Mouse (Mus musculus): ENCODE measurements around the gene Ypel2. TPM values are rescaled to one million over a fixed set of nuclear protein-coding genes. Genes with fewer than 3 reads are reported as not detected.

Gene Ypel2
- polyA plus RNA-seq, 1 experiment = 1.5 TPM

GRCm38 (mm10) chr11:86914329-86914728 is 79.2 kb downstream of the Ypel2 start:
- Histone ChIP-seq H3K4me3 (no peak overlapping the region), H3K36me3 (ENCODE audit: control insufficient read depth, insufficient read depth) (no peaks in the 10 kb centered on the region), H3K79me2 (ENCODE audit: control insufficient read depth, insufficient read depth) (no peaks in the 10 kb centered on the region), H3K4me2 (ENCODE audit: low read depth) (no peak overlapping the region), H3ac (ENCODE audit: control insufficient read depth, insufficient read length) (no peak overlapping the region), H3K27me3 (ENCODE audit: control insufficient read depth, insufficient read depth, insufficient read length) (no peaks in the 10 kb centered on the region)
- no peak for TF ChIP-seq MAX (IDR thresholded peaks at IDR 0.05; ENCODE audit: low read depth)
- no peak for TF ChIP-seq POLR2AphosphoS2 (IDR thresholded peaks at IDR 0.05; ENCODE audit: insufficient read length, low read depth)
- no peak for TF ChIP-seq SRF (IDR thresholded peaks at IDR 0.05; ENCODE audit: control insufficient read depth, insufficient read length, low read depth)
- TF ChIP-seq MYOG (IDR thresholded peaks at IDR 0.05; ENCODE audit: control insufficient read depth in 1 of 3, insufficient read depth in 1 of 3, insufficient read length in 2 of 3, low read depth in 2 of 3) = no peak
- TF ChIP-seq REST (IDR thresholded peaks at IDR 0.05; ENCODE audit: insufficient read depth, insufficient read length) = no peak

- no peaks in the 10 kb centered on the region for H3K27me3 ChIP-seq (ENCODE audit: control insufficient read depth, insufficient read depth, insufficient read length)
Observed at GRCm38 (mm10) chr11:86910244-86910643, 83.3 kb downstream of the Ypel2 start.

DNA sequence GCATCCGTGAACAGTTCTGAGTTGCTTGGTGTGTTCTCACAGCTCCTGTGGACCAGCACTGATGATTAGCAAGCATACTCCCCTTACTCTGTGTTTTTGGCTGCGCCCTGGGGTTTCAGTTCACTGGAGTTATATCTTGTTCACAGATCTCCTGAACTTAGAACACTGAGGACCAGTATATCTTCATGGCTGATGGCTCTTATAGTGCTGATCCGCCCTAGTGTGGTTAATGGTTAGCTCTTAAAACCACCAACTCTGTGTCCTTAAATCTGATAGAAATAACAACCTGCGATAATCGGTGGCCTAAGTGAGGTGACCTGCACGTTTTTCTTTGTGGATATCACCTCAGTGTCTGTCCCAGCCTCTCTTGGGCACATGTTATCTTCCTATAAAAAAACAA is 84.5 kb downstream of the Ypel2 start:
- Histone ChIP-seq H3ac (ENCODE audit: control insufficient read depth, insufficient read length) (no peak overlapping the region), H3K27me3 (ENCODE audit: control insufficient read depth, insufficient read depth, insufficient read length) (no peaks in the 10 kb centered on the region), H3K79me2 (ENCODE audit: control insufficient read depth, insufficient read depth) (no peaks in the 10 kb centered on the region), H3K4me2 (ENCODE audit: low read depth) (no peak overlapping the region), H3K36me3 (ENCODE audit: control insufficient read depth, insufficient read depth) (no peaks in the 10 kb centered on the region), H3K4me3 (no peak overlapping the region)
- TF ChIP-seq MYOG (IDR thresholded peaks at IDR 0.05; ENCODE audit: control insufficient read depth in 1 of 3, insufficient read depth in 1 of 3, insufficient read length in 2 of 3, low read depth in 2 of 3) = no peak
- no peak for TF ChIP-seq E2F4 (IDR thresholded peaks at IDR 0.05; ENCODE audit: insufficient read depth)
- TF ChIP-seq USF1 (IDR thresholded peaks at IDR 0.05; ENCODE audit: low read depth) = no peak
- TF ChIP-seq REST (IDR thresholded peaks at IDR 0.05; ENCODE audit: insufficient read depth, insufficient read length) = no peak
- no peak for TF ChIP-seq POLR2AphosphoS2 (IDR thresholded peaks at IDR 0.05; ENCODE audit: insufficient read length, low read depth)
- no peak for TF ChIP-seq POLR2A (IDR thresholded peaks at IDR 0.05; ENCODE audit: insufficient read length, low read depth)
- TF ChIP-seq TCF12 (IDR thresholded peaks at IDR 0.05; ENCODE audit: insufficient read depth, poor library complexity, severe bottlenecking) = no peak
- no peak for TF ChIP-seq SRF (IDR thresholded peaks at IDR 0.05; ENCODE audit: control insufficient read depth, insufficient read length, low read depth)
- TF ChIP-seq MAX (IDR thresholded peaks at IDR 0.05; ENCODE audit: low read depth) = no peak
- TF ChIP-seq CEBPB (IDR thresholded peaks at IDR 0.05; ENCODE audit: insufficient read depth, poor library complexity, severe bottlenecking) = no peak
- no peak for TF ChIP-seq TCF3 (IDR thresholded peaks at IDR 0.05; ENCODE audit: insufficient read length, low read depth)
- no peak for TF ChIP-seq MYOD1 (IDR thresholded peaks at IDR 0.05; ENCODE audit: control insufficient read depth in 1 of 3, insufficient read length in 2 of 3, low read depth in 2 of 3)

More at GRCm38 (mm10) chr11:86910244-86910643, 83.3 kb downstream of the Ypel2 start:
- Histone ChIP-seq H3K4me2 (ENCODE audit: low read depth) (no peak overlapping the region), H3K36me3 (ENCODE audit: control insufficient read depth, insufficient read depth) (no peaks in the 10 kb centered on the region), H3K79me2 (ENCODE audit: control insufficient read depth, insufficient read depth) (no peaks in the 10 kb centered on the region), H3K4me3 (no peak overlapping the region), H3ac (ENCODE audit: control insufficient read depth, insufficient read length) (no peak overlapping the region)
- TF ChIP-seq MAX (IDR thresholded peaks at IDR 0.05; ENCODE audit: low read depth) = no peak
- TF ChIP-seq CEBPB (IDR thresholded peaks at IDR 0.05; ENCODE audit: insufficient read depth, poor library complexity, severe bottlenecking) = no peak
- no peak for TF ChIP-seq REST (IDR thresholded peaks at IDR 0.05; ENCODE audit: insufficient read depth, insufficient read length)
- no peak for TF ChIP-seq TCF3 (IDR thresholded peaks at IDR 0.05; ENCODE audit: insufficient read length, low read depth)
- TF ChIP-seq MYOD1 (IDR thresholded peaks at IDR 0.05; ENCODE audit: control insufficient read depth in 1 of 3, insufficient read length in 2 of 3, low read depth in 2 of 3) = no peak
- no peak for TF ChIP-seq SRF (IDR thresholded peaks at IDR 0.05; ENCODE audit: control insufficient read depth, insufficient read length, low read depth)
- TF ChIP-seq POLR2AphosphoS2 (IDR thresholded peaks at IDR 0.05; ENCODE audit: insufficient read length, low read depth) = no peak
- no peak for TF ChIP-seq E2F4 (IDR thresholded peaks at IDR 0.05; ENCODE audit: insufficient read depth)
- TF ChIP-seq TCF12 (IDR thresholded peaks at IDR 0.05; ENCODE audit: insufficient read depth, poor library complexity, severe bottlenecking) = no peak
- TF ChIP-seq USF1 (IDR thresholded peaks at IDR 0.05; ENCODE audit: low read depth) = no peak
- no peak for TF ChIP-seq POLR2A (IDR thresholded peaks at IDR 0.05; ENCODE audit: insufficient read length, low read depth)
- TF ChIP-seq MYOG (IDR thresholded peaks at IDR 0.05; ENCODE audit: control insufficient read depth in 1 of 3, insufficient read depth in 1 of 3, insufficient read length in 2 of 3, low read depth in 2 of 3) = no peak

DNA sequence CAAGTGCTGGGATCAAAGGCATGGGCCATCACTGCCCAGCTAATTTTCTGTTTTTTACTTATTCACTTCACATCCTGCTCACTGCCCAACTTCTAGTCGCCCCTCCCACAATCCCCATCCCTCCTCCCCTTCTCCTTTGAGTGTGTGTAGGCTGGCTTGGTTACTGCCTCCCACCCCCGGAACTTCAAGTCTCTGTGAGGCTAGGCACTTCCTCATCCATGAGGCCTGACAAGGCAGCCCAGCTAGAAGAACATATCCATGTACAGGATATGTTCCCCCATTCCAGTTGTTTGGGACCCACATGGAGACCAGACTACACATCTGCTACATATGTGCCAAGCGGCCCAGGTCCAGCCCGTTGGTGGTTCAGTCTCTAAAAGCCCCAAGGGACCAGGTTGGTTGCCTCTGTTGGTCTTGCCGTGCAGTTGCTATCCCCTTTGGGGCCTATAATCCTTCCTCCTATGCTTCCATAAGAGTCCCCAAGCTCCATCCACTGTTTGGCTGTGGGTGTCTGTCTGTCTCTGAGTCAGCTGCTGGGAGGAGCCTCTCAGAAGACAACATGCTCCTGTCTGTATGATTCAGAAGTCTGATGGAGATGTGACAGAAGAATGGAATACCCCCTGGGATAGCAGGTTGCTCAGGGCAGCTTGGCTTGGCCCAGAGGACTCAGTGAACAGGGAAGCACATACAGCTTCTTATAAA is 85.5 kb downstream of the Ypel2 start:
- H3K4me2 ChIP-seq (ENCODE audit: low read depth) = no peak overlapping the region
- no peaks in the 10 kb centered on the region for H3K27me3 ChIP-seq (ENCODE audit: control insufficient read depth, insufficient read depth, insufficient read length)
- H3K4me3 ChIP-seq = no peak overlapping the region
- H3K79me2 ChIP-seq (ENCODE audit: control insufficient read depth, insufficient read depth) = no peaks in the 10 kb centered on the region
- no peak overlapping the region for H3ac ChIP-seq (ENCODE audit: control insufficient read depth, insufficient read length)
- TF ChIP-seq USF1 (IDR thresholded peaks at IDR 0.05; ENCODE audit: low read depth) = no peak
- no peak for TF ChIP-seq MAX (IDR thresholded peaks at IDR 0.05; ENCODE audit: low read depth)
- no peak for TF ChIP-seq E2F4 (IDR thresholded peaks at IDR 0.05; ENCODE audit: insufficient read depth)
- no peak for TF ChIP-seq MYOD1 (IDR thresholded peaks at IDR 0.05; ENCODE audit: control insufficient read depth in 1 of 3, insufficient read length in 2 of 3, low read depth in 2 of 3)
- no peak for TF ChIP-seq POLR2A (IDR thresholded peaks at IDR 0.05; ENCODE audit: insufficient read length, low read depth)
- no peak for TF ChIP-seq SRF (IDR thresholded peaks at IDR 0.05; ENCODE audit: control insufficient read depth, insufficient read length, low read depth)
- TF ChIP-seq CEBPB (IDR thresholded peaks at IDR 0.05; ENCODE audit: insufficient read depth, poor library complexity, severe bottlenecking) = no peak
- no peak for TF ChIP-seq TCF12 (IDR thresholded peaks at IDR 0.05; ENCODE audit: insufficient read depth, poor library complexity, severe bottlenecking)
- H3K36me3 ChIP-seq (ENCODE audit: control insufficient read depth, insufficient read depth) = no peaks in the 10 kb centered on the region
